Mouse (Mus musculus) 3134 (cell line): ENCODE measurements around the gene Agap1.

Experiments used
- DNase-seq: peaks from one replicate; pipeline ENCODE4 v3.0.0-alpha.2; 2011; ENCODE audit warnings: low spot score; ENCODE audit not compliant: insufficient read length; ENCODE audit errors: extremely low read depth

Agap1 gene

DNA sequence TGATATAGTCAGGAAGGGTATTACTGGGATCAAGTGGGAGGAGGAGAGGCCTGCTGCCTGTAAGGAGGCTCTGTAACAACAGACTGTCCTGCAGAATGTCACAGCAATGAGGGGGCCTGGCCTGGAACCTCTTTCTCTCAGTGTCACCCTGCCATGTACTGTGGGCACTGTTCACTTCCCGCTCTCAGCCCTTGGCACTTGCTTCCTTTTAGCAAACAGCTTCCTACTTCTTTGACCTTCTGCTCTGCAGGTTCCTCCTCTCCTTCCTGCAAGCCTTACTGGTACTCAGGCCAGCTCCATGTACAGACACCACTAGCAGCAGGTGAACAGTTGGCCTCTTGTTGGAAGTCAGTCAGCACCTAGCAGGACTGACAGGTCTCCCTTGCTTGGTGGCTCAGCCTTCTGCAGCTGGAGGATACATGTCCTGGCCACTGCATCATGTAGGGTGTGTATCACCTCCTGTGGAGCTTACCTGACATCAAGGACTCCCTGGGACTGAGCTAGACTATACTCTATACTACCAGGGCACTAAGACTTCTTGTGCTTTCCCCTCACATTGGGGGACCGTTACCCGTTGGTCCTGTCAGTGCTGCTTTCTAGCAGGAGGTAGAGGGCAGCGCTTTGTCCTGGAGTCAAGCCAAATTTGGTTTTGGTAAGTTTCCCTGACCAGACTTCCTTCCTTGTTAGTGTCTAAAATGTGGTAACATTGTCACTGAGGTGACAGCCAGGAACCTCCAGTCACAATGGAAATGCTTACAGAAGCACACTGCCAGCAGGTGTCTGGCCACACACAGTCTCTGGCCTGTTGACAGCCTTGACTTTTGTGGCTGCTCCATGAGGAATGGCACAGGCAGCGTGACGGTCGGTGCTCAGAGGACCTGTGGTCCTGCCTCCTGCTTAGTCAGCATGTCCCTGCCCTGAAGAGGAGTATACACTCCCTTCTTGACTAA lies 120.6 kb downstream of the Agap1 start:
- no peak for DNase-seq

- DNase-seq: no peak
Observed at GRCm38 (mm10) chr1:89576174-89576890, 121.7 kb downstream of the Agap1 start.

DNA sequence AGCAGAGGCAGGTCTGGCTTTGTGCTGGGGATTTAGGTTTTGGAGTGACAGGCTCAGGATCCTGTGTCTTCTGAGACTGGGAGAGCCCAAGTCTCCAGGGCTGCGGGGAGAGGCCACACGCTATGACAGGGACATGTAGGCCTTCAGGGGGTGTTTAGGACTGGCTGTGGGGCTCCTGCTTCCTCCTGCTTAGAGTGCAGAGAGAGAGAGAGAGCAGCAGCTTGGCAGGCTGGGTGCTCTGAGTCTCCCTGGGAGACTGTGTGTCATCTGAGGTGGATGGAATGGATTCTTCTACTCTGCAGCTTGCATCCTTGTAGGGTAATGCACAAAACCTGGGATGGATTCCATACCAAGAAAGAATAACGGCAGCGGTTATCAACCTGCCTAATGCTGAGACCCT lies 122.4 kb downstream of the Agap1 start:
- peak; percentile 63 for DNase-seq

DNA sequence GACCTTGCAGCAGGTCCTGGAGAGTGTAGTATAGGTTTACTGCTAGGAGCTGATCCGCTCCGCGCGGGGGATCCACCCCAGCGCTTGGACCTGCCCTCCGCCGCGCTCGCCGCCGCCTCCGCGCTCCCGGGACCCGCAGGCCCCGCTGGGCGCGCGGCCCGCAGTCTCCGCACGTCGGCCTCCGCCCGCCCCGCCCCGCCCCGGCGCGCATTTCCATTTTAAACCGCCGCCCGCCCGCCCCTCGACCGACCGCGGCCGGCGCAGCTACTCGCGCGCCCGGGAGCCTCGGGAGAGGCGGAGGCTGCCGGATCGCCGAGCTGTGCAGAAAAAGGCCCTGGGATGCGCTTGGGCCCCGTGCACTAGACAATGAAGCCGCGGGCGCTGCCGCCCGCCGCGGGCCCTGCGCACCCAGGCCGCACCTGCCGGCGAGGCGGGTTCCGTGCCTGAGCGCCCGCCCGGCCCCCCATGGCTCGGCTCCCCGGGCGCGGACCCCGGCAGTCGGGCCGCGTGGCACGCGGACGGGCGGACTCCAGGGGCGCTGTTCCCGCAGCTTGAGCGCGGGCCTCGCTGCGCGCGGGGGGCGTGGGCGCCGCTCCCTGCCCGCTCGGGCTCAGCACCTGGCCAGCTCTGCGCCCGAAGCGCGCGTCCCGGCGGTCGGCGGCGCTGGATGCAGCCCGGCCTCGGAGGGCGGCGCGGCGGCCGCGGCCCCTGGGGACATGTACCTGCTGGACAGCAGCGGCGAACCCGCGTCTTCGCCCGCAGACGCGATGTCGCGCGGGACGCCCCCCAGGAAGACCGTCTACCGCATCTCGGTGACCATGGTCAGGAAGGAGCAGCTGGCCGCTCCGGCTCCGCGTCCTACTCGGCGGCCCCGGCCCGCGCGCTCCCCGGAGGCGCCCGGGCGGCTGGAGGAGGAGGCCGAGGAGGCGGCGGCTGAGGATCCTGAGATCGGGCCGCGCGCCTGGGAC lies 125.7 kb downstream of the Agap1 start:
- DNase-seq: peak; percentile 81

DNA sequence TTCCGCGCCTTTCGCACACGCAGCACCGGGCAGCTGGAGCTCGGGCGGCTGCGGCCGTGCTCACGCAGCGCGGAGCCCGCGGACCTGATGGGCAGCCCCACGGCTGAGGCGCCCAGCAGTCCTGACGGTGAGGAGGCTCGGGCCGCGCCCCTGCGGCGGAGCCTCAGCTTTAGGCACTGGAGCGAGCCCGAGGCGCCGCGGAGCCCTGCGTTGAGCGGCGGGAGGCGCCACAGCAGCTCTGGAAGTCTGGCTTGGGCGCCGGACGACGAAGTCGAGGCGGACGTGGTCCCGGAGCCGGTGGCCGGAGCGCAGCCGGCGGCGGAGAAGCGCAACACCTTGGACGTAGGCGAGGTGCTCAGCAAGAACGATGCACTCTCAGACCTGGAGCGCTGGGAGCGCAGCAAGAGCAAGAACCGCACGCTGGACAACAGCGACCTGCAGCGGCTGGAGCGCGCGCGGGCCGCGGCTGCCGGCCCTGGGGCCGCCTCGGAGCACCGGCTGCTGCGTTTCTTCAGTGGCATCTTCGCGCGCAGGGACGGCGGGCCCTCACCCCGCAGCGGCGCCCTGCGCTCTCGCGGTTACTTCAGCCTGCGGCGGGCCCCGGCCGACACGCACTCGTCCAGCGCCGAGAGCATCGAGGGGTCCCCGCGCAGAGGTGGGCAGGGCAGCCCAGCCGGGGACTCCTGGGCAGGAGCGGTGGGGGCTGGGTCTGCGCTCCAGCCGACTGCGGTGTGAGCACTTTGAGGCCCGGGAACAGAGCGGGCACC lies 126.6 kb downstream of the Agap1 start:
- DNase-seq: no peak

GRCm38 (mm10) chr1:89581766-89582125 lies 127.1 kb downstream of the Agap1 start:
- DNase-seq: no peak

DNA sequence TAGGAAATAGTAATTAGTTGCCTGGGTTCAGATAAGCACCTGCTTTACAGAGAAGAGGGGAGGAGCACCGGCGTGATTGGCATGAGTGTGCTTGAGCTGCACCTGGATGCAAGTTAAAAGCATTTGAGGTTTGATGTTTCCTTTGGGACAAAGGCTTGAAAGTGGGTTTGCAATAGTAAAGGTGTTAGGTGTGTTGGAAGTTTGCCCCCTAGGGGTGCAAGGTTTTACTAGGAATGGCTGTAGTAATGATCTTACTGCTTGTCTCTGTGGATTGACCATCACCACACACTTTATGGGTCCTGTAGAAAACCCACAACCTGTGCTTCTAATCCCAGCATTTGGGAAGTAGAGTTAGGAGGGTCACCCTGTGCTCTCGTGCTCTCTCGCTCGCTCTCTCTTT lies 128.8 kb downstream of the Agap1 start:
- DNase-seq: no peak

DNA sequence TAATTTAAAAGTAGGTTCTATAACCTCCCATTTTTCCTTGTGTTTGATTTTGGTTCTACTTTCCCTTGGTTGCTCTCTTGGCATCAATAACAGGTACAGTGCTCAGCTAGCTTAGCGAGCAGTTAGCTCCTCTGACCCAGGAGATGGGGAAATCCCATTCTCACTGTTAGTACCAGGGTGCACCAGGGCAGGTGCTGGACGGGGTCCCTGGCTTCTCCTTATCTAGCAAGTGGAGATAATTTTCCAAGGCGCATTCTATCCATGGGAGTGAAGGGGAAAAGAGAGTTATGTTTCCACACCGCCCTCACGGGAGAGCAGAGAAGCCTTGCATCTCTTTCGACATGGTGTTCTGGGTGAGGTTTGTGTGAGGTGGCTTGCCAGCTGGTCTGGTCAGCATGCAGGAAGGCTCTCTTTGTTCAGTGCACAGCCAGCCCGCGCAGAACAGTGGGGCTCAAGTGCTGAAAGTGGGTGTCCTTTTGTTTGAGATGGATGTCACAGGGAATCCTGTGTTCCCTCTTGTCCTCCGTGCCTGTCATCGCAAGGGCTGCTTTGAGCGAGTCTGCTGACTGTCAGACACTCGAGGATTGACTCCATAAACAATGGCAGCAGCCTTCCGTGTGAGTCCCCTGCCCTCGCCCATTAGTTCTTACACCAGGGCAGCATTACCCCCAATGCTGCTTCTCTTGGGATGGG lies 132.5 kb downstream of the Agap1 start:
- DNase-seq: no peak

DNA sequence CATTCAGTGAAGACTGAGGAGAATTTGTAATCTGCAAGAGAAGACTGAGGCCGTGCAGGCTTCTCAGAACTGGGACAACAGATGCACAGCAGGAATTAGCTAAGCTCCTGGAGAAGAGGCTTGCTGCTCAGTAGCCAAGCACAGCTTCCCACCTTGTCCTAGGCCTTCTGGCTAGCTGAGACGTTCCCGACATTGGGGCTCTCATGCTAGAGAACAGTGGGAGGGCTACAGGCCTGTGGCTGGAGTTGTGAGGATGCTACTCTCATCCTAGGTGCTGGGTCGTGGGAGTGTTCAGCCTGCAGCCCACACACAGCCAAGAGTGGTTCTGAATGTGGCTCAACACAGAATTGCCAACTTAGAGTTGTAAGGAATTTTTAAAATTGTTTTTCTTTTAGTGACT lies 133.5 kb downstream of the Agap1 start:
- DNase-seq: no peak

DNA sequence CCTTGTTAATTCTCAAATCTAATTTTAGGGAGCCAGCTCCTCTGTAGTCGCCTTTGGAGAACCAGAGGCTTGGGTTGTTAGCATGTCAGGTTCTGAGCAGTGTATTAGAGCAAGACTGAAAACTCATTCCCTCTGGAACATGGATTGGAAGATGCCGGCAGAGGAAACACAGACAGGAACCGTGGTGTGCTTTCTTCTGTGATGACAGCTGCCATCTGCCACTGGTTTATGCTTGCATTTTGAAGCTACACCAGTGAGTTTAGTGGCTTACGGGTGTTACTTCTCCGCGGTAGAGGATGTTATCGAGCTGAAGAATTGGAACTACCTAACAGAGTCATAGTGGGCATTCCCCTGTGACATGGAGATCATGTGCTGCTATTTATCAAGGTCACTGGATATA lies 136.4 kb downstream of the Agap1 start:
- DNase-seq: no peak

DNA sequence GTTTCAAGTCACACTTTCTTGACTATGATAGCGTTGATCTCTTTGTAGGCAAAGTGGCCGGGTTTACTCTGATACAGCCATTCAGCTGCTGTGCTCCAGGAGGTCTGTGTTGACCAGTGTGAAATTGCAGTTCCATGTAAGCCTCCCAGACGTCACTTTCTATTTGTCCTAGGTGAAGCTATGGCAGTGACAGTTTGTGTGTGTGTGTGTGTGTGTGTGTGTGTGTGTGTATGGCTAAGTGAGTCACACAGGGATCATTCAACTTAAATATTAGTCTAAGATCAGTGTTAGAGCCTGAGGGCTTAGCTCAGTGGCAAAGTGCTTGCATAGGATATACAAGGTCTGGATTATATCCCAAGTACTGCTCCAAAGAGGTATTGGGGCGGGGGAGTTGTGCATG lies 138.6 kb downstream of the Agap1 start:
- no peak for DNase-seq

GRCm38 (mm10) chr1:89594999-89595398 lies 140.4 kb downstream of the Agap1 start:
- no peak for DNase-seq

DNA sequence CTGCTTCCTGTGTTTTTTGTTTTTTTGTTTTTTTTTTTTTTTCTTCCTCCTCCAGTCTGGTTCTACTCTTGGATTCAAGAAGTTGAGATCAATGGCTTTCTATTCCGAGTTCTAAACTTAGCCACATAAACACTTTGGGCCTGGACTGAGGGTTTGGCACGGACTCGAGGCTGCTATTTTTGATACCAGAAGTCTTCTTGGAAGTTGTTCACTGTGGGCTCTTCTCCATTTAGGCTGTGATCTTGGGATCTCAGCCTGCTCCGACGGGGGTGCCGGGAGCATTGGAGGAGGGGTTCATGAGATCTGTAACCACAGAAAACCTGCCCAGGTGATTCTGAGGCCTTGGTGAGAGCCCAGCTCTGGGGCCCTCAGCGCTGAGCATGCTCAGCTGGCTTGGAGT lies 140.8 kb downstream of the Agap1 start:
- DNase-seq: no peak

DNA sequence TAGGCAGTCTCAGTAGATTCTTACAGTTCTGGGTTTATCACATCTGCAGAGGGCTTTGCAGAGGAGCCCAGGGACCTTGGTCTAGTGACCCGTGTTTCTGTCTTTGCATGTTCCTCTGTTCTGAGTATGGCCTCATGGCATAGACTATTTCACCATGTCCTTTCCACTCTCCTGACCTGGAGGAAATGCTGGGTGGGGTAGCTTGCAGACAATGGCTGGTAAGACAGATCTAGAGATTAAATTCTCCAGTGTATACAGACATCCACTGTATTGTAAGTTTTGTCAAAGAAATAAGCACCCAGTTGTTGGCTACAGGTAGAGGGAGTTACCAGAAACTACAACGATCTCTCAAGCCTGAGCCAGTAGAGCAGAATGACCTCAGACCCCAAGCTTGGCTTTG lies 141.6 kb downstream of the Agap1 start:
- DNase-seq: no peak

GRCm38 (mm10) chr1:89598906-89599305 lies 144.3 kb downstream of the Agap1 start:
- no peak for DNase-seq

- DNase-seq: no peak
Observed at GRCm38 (mm10) chr1:89599983-89600741, 145.6 kb downstream of the Agap1 start.

GRCm38 (mm10) chr1:89601349-89601748 lies 146.7 kb downstream of the Agap1 start:
- DNase-seq: no peak

DNA sequence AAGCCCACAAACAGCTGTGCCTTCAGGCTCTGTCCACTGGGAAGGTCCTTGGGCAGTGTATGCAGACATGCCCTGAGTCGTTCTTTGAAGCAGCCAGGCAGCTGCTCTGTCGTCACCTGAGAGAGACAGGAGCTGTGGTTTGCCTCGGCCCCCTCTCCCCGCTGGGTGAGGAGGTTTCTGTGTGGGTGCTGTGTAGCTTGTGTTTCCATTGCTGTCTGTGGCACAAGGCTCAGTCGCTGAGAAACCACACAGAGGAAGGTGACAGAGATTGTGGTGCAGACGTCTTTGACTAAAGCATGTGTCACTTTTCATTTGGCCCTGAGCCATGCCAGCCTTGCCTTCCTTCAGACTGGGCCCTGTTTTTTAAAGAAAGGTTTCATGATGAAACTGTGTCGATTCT lies 148.3 kb downstream of the Agap1 start:
- peak; percentile 76 for DNase-seq

- peak; percentile 30 for DNase-seq
Observed at GRCm38 (mm10) chr1:89606612-89607011, 152.0 kb downstream of the Agap1 start.
